In genomic region chr4:148151267-148152168, GRCm38 (mm10) we compare ENCODE assay signal across 8 mouse cellular contexts. TPM values are rescaled to one million over a fixed set of nuclear protein-coding genes. Genes with fewer than 3 reads are reported as not detected.
DNase-seq lines count a peak whose midpoint lies in the region; ATAC-seq and TF ChIP-seq lines count a peak whose summit lies in the region.

Gene Fbxo6 (minus strand): TSS chr4:148152140.

- ATAC-seq in megakaryocyte progenitor cell, adult 5-6 weeks (replicated peaks; ENCODE audit: poor library complexity) = peak; percentile 90

- H3K4me3 ChIP-seq in cortical plate, adult 2 months (ENCODE audit: insufficient read depth, low read length) = peak within 1 kb of the TSS; percentile 62

- intact Hi-C loops in left cerebral cortex, postnatal 10 days (cut with DNase I) = loop anchor here (5.0 kb wide), 1 partner anchor 34 kb away; no protein-coding TSS in a partner anchor

- peak; percentile 93 to 96 for DNase-seq in adrenal gland, adult (ENCODE audit: inconsistent age in 2 of 2, low spot score in 1 of 2)
- DNase-seq in gastrocnemius, postnatal 10 days = peak; percentile 82
- DNase-seq in induced T-regulatory cell, adult 2 months (ENCODE audit: low read depth) = peak; percentile 92
- DNase-seq in left cerebral cortex, postnatal 10 days (ENCODE audit: extremely low spot score in 1 of 2, low spot score in 2 of 2) = peak; percentile 84 to 94
- DNase-seq in right cerebral cortex, postnatal 10 days (ENCODE audit: low spot score in 2 of 2) = peak; percentile 92
- peak; percentile 89 for DNase-seq in urinary bladder, postnatal 14 days (ENCODE audit: low spot score)

- H3K4me1 ChIP-seq in cortical plate, adult 2 months (ENCODE audit: control insufficient read depth, insufficient read depth, low read length) = no peaks in the 10 kb centered on the region

- peak; percentile 44 for TF ChIP-seq CTCF in cortical plate, adult 2 months (IDR thresholded peaks at IDR 0.05; ENCODE audit: extremely low read depth, insufficient read depth, low read length)

- peak within 1 kb of the TSS; percentile 88 for H3K27ac ChIP-seq in cortical plate, adult 2 months (ENCODE audit: insufficient read depth, low read length)

- TF ChIP-seq POLR2A in cortical plate, adult 2 months (IDR thresholded peaks at IDR 0.05; ENCODE audit: extremely low read depth, insufficient read depth, low read length) = peak; percentile 62

RNA-seq across cellular contexts. Expression of gene Fbxo6, which starts in this region (rescaled TPM):
- 38.5 and 41.3 TPM in 2 replicates for polyA plus RNA-seq in cortical plate, adult 2 months (2012; rRNA removed)
- total RNA-seq in gastrocnemius, postnatal 10 days (2021) = 10 to 100 TPM; 21.3 to 22.8 TPM
- total RNA-seq in left cerebral cortex, postnatal 10 days (2021) = 10 to 100 TPM; 23.5 to 28.1 TPM
- total RNA-seq in megakaryocyte progenitor cell, adult 5-6 weeks (2015) = 19.6 and 20.1 TPM in 2 replicates
- total RNA-seq in megakaryocyte progenitor cell, adult 5-6 weeks (2017) = 9.1 and 11.5 TPM in 2 replicates

Comparison
In these comparisons a context has a peak if more than half of its experiments do, and no peak if none do; other contexts are left out.
1. Peak in every context shown above with its lines: DNase-seq, ATAC-seq, H3K4me3 ChIP-seq and H3K27ac ChIP-seq.